Mouse (Mus musculus) olfactory bulb, adult 2 months (tissue): ENCODE data around the gene Dnmt1.

Experiments used
- CTCF ChIP-seq: fragments of 200-500 bp; IDR thresholded peaks from 2 replicates; pipeline ENCODE4 v1.5.1; 2012; ENCODE audit warnings: low read depth, mild to moderate bottlenecking, low read length, moderate library complexity; ENCODE audit not compliant: insufficient read depth
- POLR2A ChIP-seq: fragments of 200-500 bp; IDR thresholded peaks from 2 replicates; pipeline ENCODE4 v1.6.1; 2012; ENCODE audit warnings: mild to moderate bottlenecking, low read depth, low read length, moderate library complexity; ENCODE audit not compliant: insufficient read depth

DNA sequence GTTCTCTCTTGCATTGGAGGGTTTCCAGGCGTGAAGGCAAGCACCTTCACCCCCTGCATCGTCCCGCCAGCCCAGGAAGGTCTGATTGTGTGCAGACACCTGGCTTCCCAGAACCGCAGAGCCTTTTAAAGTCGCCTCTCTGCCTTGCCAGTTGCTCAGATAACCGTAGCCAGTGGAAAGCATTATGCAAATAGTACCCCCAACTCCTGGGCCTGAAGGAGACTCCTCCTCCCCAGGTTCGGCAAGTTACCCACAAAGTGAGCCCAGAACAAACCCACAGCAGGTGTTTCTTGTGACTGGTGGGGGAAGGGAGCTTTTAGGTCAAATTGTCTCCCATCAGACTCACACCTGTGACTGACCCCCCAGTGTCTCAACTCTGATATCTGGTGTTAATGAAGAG lies 28.3 kb upstream of the Dnmt1 start:
- TF ChIP-seq CTCF (no peak), POLR2A (no peak)
